Mouse (Mus musculus) midbrain, embryonic 14.5 days (tissue): ENCODE data around the gene Rasgef1a. TPM values are rescaled to one million over a fixed set of nuclear protein-coding genes. Genes with fewer than 3 reads are reported as not detected.

Experiments used
- ATAC-seq: fragments of 200-750 bp; cut with Nextera tagmentation; 2 replicates; pipeline ENCODE4 v1.8.0; 2017; ENCODE audit warnings: moderate number of reproducible peaks, moderate library complexity; ENCODE audit not compliant: low FRiP score, low TSS enrichment
- DNase-seq: peaks from one replicate; pipeline ENCODE4 v3.0.0-alpha.2; 2015
- H3K27ac ChIP-seq: fragments of 300-500 bp; sonication (generic); replicated peaks from 2 replicates; pipeline ENCODE4 v1.5.1; 2014; ENCODE audit warnings: mild to moderate bottlenecking, low read depth, low read length, moderate library complexity
- H3K27me3 ChIP-seq: fragments of 300-500 bp; sonication (generic); 2 replicates; pipeline ENCODE4 v1.6.1; 2014; ENCODE audit warnings: low read length, control low read depth, mixed read lengths; ENCODE audit not compliant: control insufficient read depth, insufficient read depth
- H3K36me3 ChIP-seq: fragments of 300-500 bp; sonication (generic); 2 replicates; pipeline ENCODE4 v1.6.1; 2014; ENCODE audit warnings: low read length, control low read depth; ENCODE audit not compliant: control insufficient read depth, insufficient read depth
- H3K4me1 ChIP-seq: fragments of 300-500 bp; sonication (generic); 2 replicates; pipeline ENCODE4 v1.6.1; 2014; ENCODE audit warnings: mild to moderate bottlenecking, antibody characterized with exemption, low read length, control low read depth; ENCODE audit not compliant: control insufficient read depth, insufficient read depth
- H3K4me2 ChIP-seq: fragments of 300-500 bp; sonication (generic); 2 replicates; pipeline ENCODE4 v1.6.1; 2014; ENCODE audit warnings: mild to moderate bottlenecking, low read length, moderate library complexity
- H3K4me3 ChIP-seq: fragments of 300-500 bp; sonication (generic); replicated peaks from 2 replicates; pipeline ENCODE4 v1.5.1; 2014; ENCODE audit warnings: low read depth, low read length
- H3K9ac ChIP-seq: fragments of 300-500 bp; sonication (generic); replicated peaks from 2 replicates; pipeline ENCODE4 v1.6.1; 2014; ENCODE audit warnings: mild to moderate bottlenecking, low read length, moderate library complexity
- H3K9me3 ChIP-seq: fragments of 300-500 bp; sonication (generic); 2 replicates; pipeline ENCODE4 v1.6.1; 2016; ENCODE audit warnings: low read length, control low read depth, mixed read lengths; ENCODE audit not compliant: control insufficient read depth
- WGBS: fragments of 180-500 bp; shearing (Covaris S2); extraction: QIAGEN DNeasy Blood & Tissue Kit; methylation state at CpG from one replicate; pipeline ENCODE4 v1.1.7; 2014; 5-methylcytosine and 5-hydroxymethylcytosine counted together
- polyA plus RNA-seq: library from polyadenylated mRNA; unstranded; fragments of >200 nt; fragmentation: Nextera tagmentation; extraction: Ambion mirVana; gene quantifications from 2 replicates; pipeline ENCODE4 v1.2.1, GENCODE M21; 2014

The Rasgef1a gene
- polyA plus RNA-seq, 1 experiment from 2014 or later, result 2.1 TPM

DNA sequence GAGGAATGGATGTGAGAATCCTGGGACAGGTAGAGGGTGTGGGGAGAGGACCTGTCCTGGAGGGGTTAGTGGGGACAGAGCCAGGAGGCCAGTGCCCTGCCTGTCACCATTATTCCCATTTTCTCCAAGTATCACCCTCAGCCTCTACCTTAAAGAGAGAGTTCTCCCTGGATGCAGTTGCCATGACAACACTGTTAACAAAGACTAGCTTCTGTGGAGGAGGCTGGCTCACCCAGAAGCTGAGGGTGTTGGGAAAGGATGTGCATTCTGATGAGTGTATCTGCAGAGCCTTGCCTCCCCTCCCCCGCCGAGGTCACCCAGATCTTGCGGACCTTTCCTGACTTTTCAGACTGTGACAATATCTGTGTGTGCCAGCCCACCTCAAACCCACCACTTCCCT is 4.7 kb downstream of the Rasgef1a start:
- Histone ChIP-seq H3K9me3 (no peaks in the 10 kb centered on the region), H3K27ac (peak overlapping the region; percentile 71), H3K27me3 (peaks cover 8% of the 10 kb centered on the region; the same call in 1 of the 2 replicates), H3K4me2 (no peak overlapping the region), H3K36me3 (no peaks in the 10 kb centered on the region), H3K4me3 (no peak overlapping the region), H3K4me1 (peaks cover 25% of the 10 kb centered on the region), H3K9ac (no peak overlapping the region)
- ATAC-seq, result peak; percentile 80
- WGBS, result 32% methylated on average over 3 of the region's 3 CpGs
- peak; percentile 89 for DNase-seq

DNA sequence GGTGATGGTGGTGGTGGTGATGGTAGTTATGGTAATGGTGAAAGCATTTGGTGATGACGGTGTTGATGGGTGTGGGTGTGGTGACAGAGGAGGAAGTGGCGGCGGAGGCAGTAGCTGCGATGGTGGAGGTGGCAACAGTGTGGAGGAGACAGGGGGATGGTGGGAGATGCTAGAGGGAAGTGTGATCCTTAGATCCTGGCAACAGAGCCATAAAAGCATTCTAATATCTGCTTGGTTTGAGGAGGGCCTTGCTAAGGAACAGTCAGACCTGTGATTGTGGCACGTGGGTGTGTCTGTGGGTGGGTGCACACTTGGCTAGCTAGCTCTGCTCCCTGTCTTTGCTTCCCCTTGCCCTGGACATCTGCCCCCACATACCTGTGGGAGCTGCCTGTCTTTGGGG is 7.4 kb downstream of the Rasgef1a start:
- H3K4me3 ChIP-seq, result no peak overlapping the region
- 0 out of 2 replicates have a peak, but pooled peaks cover 3% of the 10 kb centered on the region for H3K27me3 ChIP-seq
- H3K9ac ChIP-seq, result no peak overlapping the region
- no peaks in the 10 kb centered on the region for H3K9me3 ChIP-seq
- H3K36me3 ChIP-seq, result no peaks in the 10 kb centered on the region
- ATAC-seq (no peak), DNase-seq (no peak)
- WGBS, result 87% methylated on average over 5 of the region's 5 CpGs
- H3K27ac ChIP-seq, result no peak overlapping the region
- no peak overlapping the region for H3K4me2 ChIP-seq
- H3K4me1 ChIP-seq, result peaks cover 25% of the 10 kb centered on the region

GRCm38 (mm10) chr6:118019569-118019968 is 8.3 kb downstream of the Rasgef1a start:
- Histone ChIP-seq H3K4me2 (peak overlapping the region; percentile 22), H3K9ac (no peak overlapping the region), H3K4me3 (no peak overlapping the region), H3K9me3 (no peaks in the 10 kb centered on the region), H3K36me3 (no peaks in the 10 kb centered on the region), H3K4me1 (peaks cover 25% of the 10 kb centered on the region), H3K27me3 (0 out of 2 replicates have a peak, but pooled peaks cover 1% of the 10 kb centered on the region), H3K27ac (peak overlapping the region; percentile 37)
- WGBS, result 13% methylated on average over 7 of the region's 7 CpGs
- peak; percentile 88 for DNase-seq
- 0 out of 2 replicates have a peak, but pooled peaks have one; percentile 49 for ATAC-seq

DNA sequence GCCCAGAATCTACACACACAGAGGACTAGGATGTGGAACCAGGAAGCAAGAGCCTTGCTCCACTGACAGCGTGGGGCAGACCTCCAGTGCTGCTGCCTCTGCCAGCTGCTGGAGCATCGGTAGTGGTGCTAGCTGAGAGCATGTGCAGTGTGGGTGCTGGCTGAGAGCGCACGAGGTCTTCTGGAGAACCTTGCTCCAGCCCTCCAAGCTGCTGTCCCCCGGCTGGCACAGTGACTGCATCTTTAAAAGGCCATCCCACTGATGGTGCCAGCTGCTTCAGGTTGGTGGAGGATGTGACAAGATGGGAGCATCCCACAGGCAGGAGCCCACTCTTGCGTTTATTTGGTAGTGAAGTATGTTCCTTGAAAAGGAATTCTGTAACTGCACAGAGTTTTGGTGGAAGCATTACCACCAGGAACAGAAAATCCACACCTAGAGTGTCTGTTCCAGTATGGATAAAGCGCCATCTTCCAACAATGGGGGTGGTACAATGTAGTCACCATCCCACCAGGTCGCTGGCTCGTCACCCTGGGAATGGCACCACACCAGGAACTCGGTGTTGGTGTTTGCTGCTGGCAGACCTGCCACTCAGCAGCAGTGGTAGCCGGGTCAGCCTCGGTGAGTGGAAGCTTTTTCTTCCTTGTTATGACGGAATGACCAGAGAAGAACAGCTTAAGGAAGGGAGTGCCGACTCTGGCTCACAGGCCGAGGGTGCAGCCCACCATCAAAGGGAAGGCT is 11.8 kb downstream of the Rasgef1a start:
- 77% methylated on average over 15 of the region's 15 CpGs for WGBS
- H3K9ac ChIP-seq, result no peak overlapping the region
- no peak overlapping the region for H3K4me3 ChIP-seq
- ATAC-seq (no peak), DNase-seq (no peak)
- H3K36me3 ChIP-seq, result no peaks in the 10 kb centered on the region
- no peak overlapping the region for H3K4me2 ChIP-seq
- no peak overlapping the region for H3K27ac ChIP-seq
- H3K4me1 ChIP-seq, result peaks cover 9% of the 10 kb centered on the region; the same call in 1 of the 2 replicates
- H3K27me3 ChIP-seq, result no peaks in the 10 kb centered on the region
- no peaks in the 10 kb centered on the region for H3K9me3 ChIP-seq

GRCm38 (mm10) chr6:118027036-118027435 is 15.8 kb downstream of the Rasgef1a start:
- H3K9ac ChIP-seq, result no peak overlapping the region
- no peak for ATAC-seq
- H3K4me1 ChIP-seq, result no peaks in the 10 kb centered on the region
- no peak overlapping the region for H3K27ac ChIP-seq
- DNase-seq, result no peak
- 98% methylated on average over 3 of the region's 3 CpGs for WGBS
- no peak overlapping the region for H3K4me2 ChIP-seq
- no peaks in the 10 kb centered on the region for H3K27me3 ChIP-seq
- no peak overlapping the region for H3K4me3 ChIP-seq
- no peaks in the 10 kb centered on the region for H3K36me3 ChIP-seq
- H3K9me3 ChIP-seq, result no peaks in the 10 kb centered on the region

DNA sequence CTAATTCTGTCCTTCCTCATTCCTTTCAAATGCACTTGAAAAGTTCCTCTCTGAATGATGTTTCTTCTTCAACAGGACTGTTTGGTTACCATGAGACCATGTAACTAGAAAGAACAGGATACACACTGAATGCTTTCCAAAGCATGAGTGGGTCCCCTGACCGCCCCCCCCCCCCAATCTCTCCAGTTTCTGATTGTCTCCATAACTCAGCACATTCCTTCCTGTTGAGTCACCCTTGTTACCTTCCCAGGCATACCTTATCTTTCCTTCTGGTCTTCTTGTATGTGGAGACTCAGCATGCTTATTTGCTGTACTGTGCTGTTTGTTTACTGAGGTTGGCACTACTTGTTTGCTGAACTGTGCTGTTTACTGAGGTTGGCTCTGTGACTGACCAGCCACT is 20.2 kb downstream of the Rasgef1a start:
- H3K4me2 ChIP-seq, result no peak overlapping the region
- no peaks in the 10 kb centered on the region for H3K36me3 ChIP-seq
- 64% methylated on average over 1 of the region's 1 CpGs for WGBS
- no peak overlapping the region for H3K27ac ChIP-seq
- H3K9ac ChIP-seq, result no peak overlapping the region
- DNase-seq (no peak), ATAC-seq (no peak)
- H3K4me3 ChIP-seq, result no peak overlapping the region
- no peaks in the 10 kb centered on the region for H3K27me3 ChIP-seq
- no peaks in the 10 kb centered on the region for H3K9me3 ChIP-seq
- H3K4me1 ChIP-seq, result no peaks in the 10 kb centered on the region

- no peak overlapping the region for H3K27ac ChIP-seq
- H3K4me3 ChIP-seq, result no peak overlapping the region
- H3K4me1 ChIP-seq, result no peaks in the 10 kb centered on the region
- no peak for DNase-seq
- ATAC-seq, result no peak
- no peaks in the 10 kb centered on the region for H3K9me3 ChIP-seq
- no peak overlapping the region for H3K4me2 ChIP-seq
- H3K27me3 ChIP-seq, result no peaks in the 10 kb centered on the region
- H3K9ac ChIP-seq, result no peak overlapping the region
- WGBS, result 73% methylated on average over 6 of the region's 6 CpGs
- no peaks in the 10 kb centered on the region for H3K36me3 ChIP-seq
Measured at GRCm38 (mm10) chr6:118035639-118036038, 24.4 kb downstream of the Rasgef1a start.

GRCm38 (mm10) chr6:118036118-118036805 is 25.0 kb downstream of the Rasgef1a start:
- Histone ChIP-seq H3K27me3 (no peaks in the 10 kb centered on the region), H3K9me3 (no peaks in the 10 kb centered on the region), H3K4me2 (no peak overlapping the region), H3K36me3 (no peaks in the 10 kb centered on the region), H3K4me1 (no peaks in the 10 kb centered on the region), H3K4me3 (no peak overlapping the region), H3K9ac (no peak overlapping the region), H3K27ac (no peak overlapping the region)
- DNase-seq, result no peak
- 87% methylated on average over 9 of the region's 9 CpGs for WGBS
- no peak for ATAC-seq

- no peak for DNase-seq
- WGBS, result 79% methylated on average over 5 of the region's 5 CpGs
- Histone ChIP-seq H3K36me3 (no peaks in the 10 kb centered on the region), H3K4me1 (no peaks in the 10 kb centered on the region), H3K9me3 (no peaks in the 10 kb centered on the region), H3K9ac (no peak overlapping the region), H3K27me3 (no peaks in the 10 kb centered on the region), H3K27ac (no peak overlapping the region), H3K4me3 (no peak overlapping the region), H3K4me2 (no peak overlapping the region)
- no peak for ATAC-seq
Measured at GRCm38 (mm10) chr6:118036866-118037265, 25.6 kb downstream of the Rasgef1a start.
